Mouse (Mus musculus): ENCODE data around the gene Mta3.
A peak's percentile ranks its signal among the peaks of the same experiment; 100 is the strongest.
"Not testable (repeated sequence)": the region's sequence is repeated elsewhere in the genome, so short reads cannot be mapped to it uniquely, and the experiment has no call there.

Mta3 gene

GRCm38 (mm10) chr17:83849717-83850116, 143.8 kb downstream of the Mta3 start:
- DNase-seq (ENCODE audit: low read depth), result no peak

DNA sequence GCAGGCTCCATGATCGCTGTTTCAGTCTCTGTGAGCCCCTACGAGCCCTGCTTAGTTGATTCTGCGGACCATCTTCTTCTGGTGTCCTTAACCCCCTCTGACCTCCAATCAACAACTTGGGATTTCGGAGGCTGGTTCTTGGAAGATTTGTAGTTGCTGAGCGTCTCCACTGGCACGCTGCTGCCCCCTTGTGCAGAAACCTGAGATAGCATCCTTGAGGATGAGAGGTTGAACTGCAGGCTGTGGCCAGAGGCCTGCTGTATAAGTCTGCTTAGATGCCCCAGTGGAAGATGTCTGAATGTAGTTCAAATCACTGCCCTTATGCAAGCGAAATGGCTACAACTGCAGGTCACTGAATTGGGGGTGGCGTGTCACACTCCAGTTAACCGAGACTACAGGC, 144.5 kb downstream of the Mta3 start:
- peak; percentile 87 for DNase-seq (ENCODE audit: low read depth)

GRCm38 (mm10) chr17:83850864-83851263, 144.9 kb downstream of the Mta3 start:
- no peak for DNase-seq (ENCODE audit: low read depth)

DNA sequence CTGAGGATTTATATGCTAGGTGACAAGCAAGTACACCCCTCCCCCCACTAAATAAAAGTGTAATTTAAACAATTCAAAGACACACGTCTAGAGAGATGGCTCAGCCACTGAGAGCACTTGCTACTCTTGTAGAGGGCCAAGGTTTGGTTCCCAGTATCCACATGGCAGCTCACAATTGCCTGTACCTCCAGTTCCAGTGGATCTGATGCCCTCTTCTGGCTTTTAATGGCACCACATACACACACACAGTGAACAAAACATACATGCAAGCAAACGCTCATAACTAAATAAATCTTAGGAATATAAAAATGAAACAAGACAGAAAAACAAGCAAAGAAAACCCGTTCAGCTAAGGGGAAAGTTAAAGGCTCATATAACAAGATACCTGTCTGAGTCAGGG, 147.9 kb downstream of the Mta3 start:
- DNase-seq (ENCODE audit: low read depth), result no peak

DNA sequence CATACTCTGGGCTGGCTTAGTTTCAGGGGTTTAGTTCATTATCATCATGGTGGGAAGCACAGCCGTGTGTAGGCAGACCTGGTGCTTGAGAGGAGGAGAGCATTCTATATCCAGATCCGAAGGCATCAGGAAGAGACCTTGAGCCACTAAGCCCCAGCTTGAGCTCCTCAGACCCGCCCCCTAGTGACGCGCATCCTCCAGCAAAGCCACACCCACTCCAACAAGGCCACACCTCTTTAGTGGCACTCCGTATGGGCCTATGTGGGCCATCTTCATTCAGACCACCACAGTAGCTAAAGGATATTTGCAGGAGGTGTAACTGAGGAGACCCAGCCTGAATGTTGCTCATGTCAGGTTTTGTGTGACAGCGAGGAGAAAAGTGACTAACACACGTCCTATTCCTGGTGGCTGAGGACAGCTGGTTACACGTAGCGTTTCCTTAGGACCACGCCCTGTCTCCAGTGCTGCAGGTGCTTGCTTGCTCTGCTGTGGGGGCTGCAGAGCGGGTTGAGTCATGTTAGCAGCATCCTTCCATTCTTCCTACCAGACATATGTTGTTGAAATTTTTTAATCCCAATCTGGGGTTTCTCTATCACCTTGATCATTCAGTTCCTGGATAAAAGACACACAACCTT, 148.4 kb downstream of the Mta3 start:
- no peak for DNase-seq (ENCODE audit: low read depth)

- no peak for DNase-seq (ENCODE audit: low read depth)
Measured at GRCm38 (mm10) chr17:83858413-83858812, 152.4 kb downstream of the Mta3 start.

DNA sequence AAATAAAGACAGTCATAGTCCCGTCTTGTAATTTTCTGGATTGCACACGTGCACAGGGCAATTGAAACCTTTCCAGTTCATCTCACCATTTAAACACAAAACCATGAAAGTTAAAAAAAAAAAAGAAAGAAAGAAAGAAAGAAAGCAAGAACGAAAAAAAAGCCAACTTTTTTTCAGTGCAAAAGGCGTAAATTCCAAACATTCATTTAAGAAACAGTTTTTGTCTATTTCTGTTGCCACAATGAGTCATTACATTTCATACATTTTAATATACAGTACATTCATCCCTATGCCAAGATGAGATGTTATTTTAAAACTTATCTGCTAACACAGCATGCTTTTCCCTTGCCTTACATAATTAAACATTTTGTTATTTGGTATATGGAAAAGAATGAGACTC, 153.7 kb downstream of the Mta3 start:
- no peak for DNase-seq (ENCODE audit: low read depth)

- no peak for DNase-seq (ENCODE audit: low read depth)
Measured at GRCm38 (mm10) chr17:83860224-83860623, 154.3 kb downstream of the Mta3 start.

GRCm38 (mm10) chr17:83860968-83861367, 155.0 kb downstream of the Mta3 start:
- DNase-seq (ENCODE audit: low read depth), result not testable (repeated sequence)

GRCm38 (mm10) chr17:83861444-83862133, 155.6 kb downstream of the Mta3 start:
- peak; percentile 80 for DNase-seq (ENCODE audit: low read depth)

- no peak for DNase-seq (ENCODE audit: low read depth)
Measured at GRCm38 (mm10) chr17:83862134-83862881, 156.3 kb downstream of the Mta3 start.

DNA sequence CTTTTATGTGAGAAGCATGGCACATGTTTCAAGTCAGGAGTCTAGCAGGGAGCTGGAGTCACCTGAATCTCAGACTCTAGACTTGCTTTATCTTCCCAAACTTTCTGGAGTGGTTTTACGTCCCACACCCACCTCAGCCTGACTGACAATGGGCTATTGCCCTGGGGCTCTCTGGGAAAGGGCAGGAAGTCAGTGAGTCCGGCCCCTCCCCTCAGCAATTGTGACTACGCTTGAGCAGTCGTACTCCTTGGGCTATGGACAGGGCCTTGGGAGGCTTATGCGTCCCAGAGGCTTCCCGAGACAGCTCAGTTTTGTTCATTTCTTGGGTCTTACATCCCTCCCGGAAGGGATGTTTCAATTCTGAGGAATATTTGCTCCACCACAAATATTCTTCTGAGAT, 159.4 kb downstream of the Mta3 start:
- no peak for DNase-seq (ENCODE audit: low read depth)

GRCm38 (mm10) chr17:83866582-83866981, 160.6 kb downstream of the Mta3 start:
- no peak for DNase-seq (ENCODE audit: low read depth)

- no peak for DNase-seq (ENCODE audit: low read depth)
Measured at GRCm38 (mm10) chr17:83870385-83870784, 164.4 kb downstream of the Mta3 start.
